8 mouse cellular contexts compared by ENCODE assay signal in genomic region chr6:127272630-127273029, GRCm38 (mm10).
DNase-seq lines count a peak whose midpoint lies in the region; ATAC-seq and TF ChIP-seq lines count a peak whose summit lies in the region.

No protein-coding gene starts in this region.

- TF ChIP-seq CTCF in hindbrain, postnatal 0 days (IDR thresholded peaks at IDR 0.05; ENCODE audit: low read depth), result peak; percentile 34

- no peaks in the 10 kb centered on the region for H3K36me3 ChIP-seq in hindbrain, postnatal 0 days (ENCODE audit: insufficient read depth, low read length)
- H3K36me3 ChIP-seq in hindbrain, embryonic 10.5 days, result no peaks in the 10 kb centered on the region
- no peaks in the 10 kb centered on the region for H3K36me3 ChIP-seq in kidney, embryonic 16.5 days (ENCODE audit: insufficient read depth, low read length)

- no peak overlapping the region for H3K4me2 ChIP-seq in hindbrain, postnatal 0 days (ENCODE audit: low read depth, low read length)
- H3K4me2 ChIP-seq in kidney, embryonic 16.5 days (replicated peaks; ENCODE audit: low read depth, low read length), result no peak overlapping the region

- H3K9me3 ChIP-seq in hindbrain, postnatal 0 days (ENCODE audit: low read length), result no peaks in the 10 kb centered on the region
- H3K9me3 ChIP-seq in hindbrain, embryonic 10.5 days, result no peaks in the 10 kb centered on the region
- H3K9me3 ChIP-seq in kidney, embryonic 16.5 days (ENCODE audit: low read length), result peaks cover 3% of the 10 kb centered on the region; the same call in 1 of the 2 replicates

- H3K9ac ChIP-seq in hindbrain, postnatal 0 days (replicated peaks; ENCODE audit: low read length), result no peak overlapping the region
- H3K9ac ChIP-seq in kidney, embryonic 16.5 days (replicated peaks; ENCODE audit: low read length), result no peak overlapping the region

- H3K4me3 ChIP-seq in hindbrain, postnatal 0 days (ENCODE audit: low read length), result no peak overlapping the region
- no peak overlapping the region for H3K4me3 ChIP-seq in hindbrain, embryonic 10.5 days
- no peak overlapping the region for H3K4me3 ChIP-seq in kidney, embryonic 16.5 days (ENCODE audit: low read length)

- no peaks in the 10 kb centered on the region for H3K27me3 ChIP-seq in hindbrain, postnatal 0 days (ENCODE audit: insufficient read depth, low read length)
- peaks cover 16% of the 10 kb centered on the region for H3K27me3 ChIP-seq in hindbrain, embryonic 10.5 days (ENCODE audit: insufficient read depth, poor library complexity, severe bottlenecking)
- H3K27me3 ChIP-seq in kidney, embryonic 16.5 days (ENCODE audit: insufficient read depth, low read length), result 0 out of 2 replicates have a peak, but pooled peaks cover under 1% of the 10 kb centered on the region

- peak; percentile 34 for DNase-seq in hindbrain, postnatal 0 days (ENCODE audit: low spot score)
- DNase-seq in hindbrain, embryonic 10.5 days (ENCODE audit: low spot score), result no peak
- DNase-seq in ZHBTc4 (ENCODE audit: low read depth, low spot score), result peak; percentile 52
- DNase-seq in left cerebral cortex, adult 9 months (ENCODE audit: low spot score in 2 of 2), result no peak
- no peak for DNase-seq in cerebellum, postnatal 36 days
- DNase-seq in ovary, postnatal 36 days (ENCODE audit: low spot score), result no peak

- H3K27ac ChIP-seq in hindbrain, postnatal 0 days, result no peak overlapping the region
- no peak overlapping the region for H3K27ac ChIP-seq in hindbrain, embryonic 10.5 days
- no peak overlapping the region for H3K27ac ChIP-seq in kidney, embryonic 16.5 days (ENCODE audit: low read length)

- 58% methylated on average over 7 of the region's 7 CpGs for WGBS in hindbrain, postnatal 0 days
- WGBS in hindbrain, embryonic 10.5 days, result 59% methylated on average over 7 of the region's 7 CpGs
- WGBS in kidney, embryonic 16.5 days, result 73% methylated on average over 7 of the region's 7 CpGs

- peak; percentile 81 for ATAC-seq in hindbrain, postnatal 0 days
- peak; percentile 60; the same call in 1 of the 2 replicates for ATAC-seq in kidney, embryonic 16.5 days (ENCODE audit: low FRiP score, low TSS enrichment)
- peak; percentile 83 for ATAC-seq in megakaryocyte-erythroid progenitor cell, adult 5-6 weeks (replicated peaks; ENCODE audit: low FRiP score, low TSS enrichment, poor library complexity, severe bottlenecking)

- no peaks in the 10 kb centered on the region for H3K4me1 ChIP-seq in hindbrain, postnatal 0 days (ENCODE audit: insufficient read depth, low read length)
- H3K4me1 ChIP-seq in hindbrain, embryonic 10.5 days (replicated peaks), result peaks cover 14% of the 10 kb centered on the region; the same call in 1 of the 2 replicates
- no peaks in the 10 kb centered on the region for H3K4me1 ChIP-seq in kidney, embryonic 16.5 days (ENCODE audit: insufficient read depth, low read length)

Comparison
In these comparisons a context has a peak if more than half of its experiments do, and no peak if none do; other contexts are left out.
1. DNase-seq: peak in hindbrain, postnatal 0 days (single experiment) and ZHBTc4 (single experiment); none in hindbrain, embryonic 10.5 days (single experiment), left cerebral cortex, adult 9 months (0 of 2), cerebellum, postnatal 36 days (0 of 2) and ovary, postnatal 36 days (single experiment).
2. Peak in every context shown above with its lines, with median percentiles within 50 percentile points of each other: ATAC-seq.